Mouse (Mus musculus): Measurements from ENCODE around the gene Armh3. TPM values are rescaled to one million over a fixed set of nuclear protein-coding genes. Genes with fewer than 3 reads are reported as not detected.

Armh3 gene
- total and polyA plus RNA-seq, 3 experiments: 4.1 to 10.8 TPM; not detected in 1

DNA sequence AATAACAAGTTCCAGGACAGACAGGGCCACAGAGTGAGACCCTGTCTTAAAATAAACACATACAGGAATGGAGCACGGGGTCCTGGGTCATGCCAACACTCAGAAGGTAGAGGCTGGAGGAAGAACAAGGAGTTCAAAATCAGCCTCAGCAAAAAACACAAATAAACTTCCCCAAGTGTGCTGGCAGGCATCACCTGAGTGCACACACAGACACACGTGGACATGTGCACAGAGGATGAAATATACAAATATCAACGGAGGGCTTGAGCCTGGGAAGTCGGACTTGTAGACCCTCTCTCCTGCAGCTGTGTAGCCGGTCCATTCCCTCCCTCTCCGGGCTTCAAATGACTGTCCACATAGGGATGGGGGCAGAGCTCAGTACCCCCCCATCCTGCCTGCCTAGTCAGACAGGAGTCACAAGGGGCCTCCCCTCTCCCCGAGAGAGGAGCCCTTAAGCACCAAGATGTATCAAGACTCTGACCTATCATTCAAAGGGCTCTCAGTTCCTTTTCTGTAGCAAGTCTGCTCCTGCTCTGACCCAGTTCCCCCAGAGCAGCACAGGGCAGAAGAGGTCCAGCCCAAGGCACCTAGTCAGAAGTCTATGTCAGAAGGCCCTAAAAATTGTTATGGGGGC lies 43.1 kb upstream of the Armh3 start:
- peaks cover 80% of the 10 kb centered on the region for H3K79me2 ChIP-seq (ENCODE audit: control insufficient read depth, insufficient read depth, low read length, poor library complexity)
- H3K9ac ChIP-seq (ENCODE audit: control insufficient read depth, low read depth, low read length, poor library complexity, severe bottlenecking): peak overlapping the region; percentile 62
- H3K36me3 ChIP-seq (ENCODE audit: control insufficient read depth in 1 of 2, insufficient read depth in 2 of 2, low read length in 2 of 2): peaks cover 0 to 40% of the 10 kb centered on the region in 2 experiments; a peak in 2 of 4 replicates
- H3K27ac ChIP-seq (ENCODE audit: control insufficient read depth, low read depth, low read length): peak overlapping the region; percentile 81
- DNase-seq (ENCODE audit: low read depth, low spot score): peak; percentile 72
- H3K4me3 ChIP-seq (ENCODE audit: control insufficient read depth in 1 of 2, insufficient read depth in 1 of 2, low read depth in 2 of 2, low read length in 2 of 2): peak overlapping the region; percentile 31 to 37
- H3K9me3 ChIP-seq (replicated peaks; ENCODE audit: insufficient read depth, low read length): no peaks in the 10 kb centered on the region
- H3K27me3 ChIP-seq (ENCODE audit: control insufficient read depth in 1 of 2, insufficient read depth in 2 of 2, low read length in 2 of 2): no peaks in the 10 kb centered on the region
- TF ChIP-seq POLR2AphosphoS5 (IDR thresholded peaks at IDR 0.05; ENCODE audit: borderline replicate concordance, low read depth, low read length) (no peak), TBP (IDR thresholded peaks at IDR 0.05; ENCODE audit: low read depth, low read length) (no peak), MAFK (IDR thresholded peaks at IDR 0.05; ENCODE audit: borderline replicate concordance, low read depth, low read length) (no peak), POLR2A (IDR thresholded peaks at IDR 0.05; ENCODE audit: control insufficient read depth in 1 of 2, insufficient read depth in 1 of 2, low read depth in 1 of 2, low read length in 2 of 2, poor library complexity in 1 of 2) (0 out of 4 replicates have a peak, but pooled peaks of 1 of the 2 experiments have one; percentile 19), MAX (IDR thresholded peaks at IDR 0.05; ENCODE audit: low read length) (peak; percentile 40; the same call in 1 of the 2 replicates), MYC (IDR thresholded peaks at IDR 0.05; ENCODE audit: low read depth, low read length) (peak; percentile 46; the same call in 1 of the 2 replicates), RCOR1 (IDR thresholded peaks at IDR 0.05; ENCODE audit: low read depth, low read length) (0 out of 2 replicates have a peak, but pooled peaks have one; percentile 3)
- H3K4me1 ChIP-seq (ENCODE audit: control insufficient read depth in 1 of 2, insufficient read depth in 2 of 2, low read length in 2 of 2): peaks cover 25 to 48% of the 10 kb centered on the region in 2 experiments

DNA sequence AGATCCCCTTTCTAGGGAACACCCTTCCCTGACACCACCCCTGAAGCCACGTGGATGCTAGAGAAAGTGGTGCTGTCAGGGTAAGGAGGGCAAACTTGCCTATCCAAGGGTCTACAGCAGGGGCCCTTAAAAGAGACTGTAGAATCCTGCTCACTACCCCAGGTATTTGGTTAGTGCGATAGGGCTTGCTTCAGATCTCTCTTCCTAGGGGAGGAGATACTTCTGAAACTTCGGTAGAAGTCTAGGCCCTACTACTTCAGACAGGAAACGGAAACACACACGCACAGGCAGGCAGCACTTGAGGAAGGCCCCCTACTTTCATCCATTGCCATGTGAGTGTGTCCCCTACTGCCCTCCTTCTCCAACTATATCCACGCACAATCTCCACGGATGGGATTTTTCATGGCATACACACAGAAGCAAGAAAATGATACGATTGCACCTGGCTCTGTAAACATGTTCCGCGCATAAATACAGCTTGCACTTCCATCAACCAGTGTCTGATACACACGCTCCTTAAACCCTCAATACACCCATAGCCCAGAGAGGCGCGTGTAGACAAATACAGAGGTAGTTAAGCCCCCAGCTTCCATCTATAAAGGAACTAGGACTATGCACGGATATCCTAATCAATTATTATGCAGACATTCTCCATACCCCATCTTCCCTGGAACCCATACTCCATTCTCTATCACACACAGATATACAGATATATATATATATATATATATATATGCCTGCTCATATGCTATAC lies 42.0 kb upstream of the Armh3 start:
- peaks cover 23 to 52% of the 10 kb centered on the region in 2 experiments for H3K4me1 ChIP-seq (ENCODE audit: control insufficient read depth in 1 of 2, insufficient read depth in 2 of 2, low read length in 2 of 2)
- no peaks in the 10 kb centered on the region for H3K27me3 ChIP-seq (ENCODE audit: control insufficient read depth in 1 of 2, insufficient read depth in 2 of 2, low read length in 2 of 2)
- peak overlapping the region; percentile 76 to 85 for H3K4me3 ChIP-seq (ENCODE audit: control insufficient read depth in 1 of 2, insufficient read depth in 1 of 2, low read depth in 2 of 2, low read length in 2 of 2)
- peak; percentile 91 for DNase-seq (ENCODE audit: low read depth, low spot score)
- H3K79me2 ChIP-seq (ENCODE audit: control insufficient read depth, insufficient read depth, low read length, poor library complexity): peaks cover 91% of the 10 kb centered on the region
- H3K27ac ChIP-seq (ENCODE audit: control insufficient read depth, low read depth, low read length): peak overlapping the region; percentile 90
- H3K36me3 ChIP-seq (ENCODE audit: control insufficient read depth in 1 of 2, insufficient read depth in 2 of 2, low read length in 2 of 2): peaks cover 8 to 44% of the 10 kb centered on the region in 2 experiments
- H3K9ac ChIP-seq (ENCODE audit: control insufficient read depth, low read depth, low read length, poor library complexity, severe bottlenecking): peak overlapping the region; percentile 86
- H3K9me3 ChIP-seq (replicated peaks; ENCODE audit: insufficient read depth, low read length): no peaks in the 10 kb centered on the region
- TF ChIP-seq TCF12 (IDR thresholded peaks at IDR 0.05; ENCODE audit: low read depth, low read length) (no peak), UBTF (IDR thresholded peaks at IDR 0.05; ENCODE audit: borderline replicate concordance, insufficient read depth, low read depth, low read length) (no peak), USF2 (IDR thresholded peaks at IDR 0.05; ENCODE audit: borderline replicate concordance in 1 of 2, insufficient read depth in 1 of 2, low read depth in 1 of 2, low read length in 2 of 2) (no peak), ZNF384 (IDR thresholded peaks at IDR 0.05; ENCODE audit: low read depth, low read length) (no peak), BHLHE40 (IDR thresholded peaks at IDR 0.05; ENCODE audit: borderline replicate concordance, low read depth, low read length) (no peak), MEF2A (IDR thresholded peaks at IDR 0.05; ENCODE audit: extremely low read depth, insufficient replicate concordance, low read depth, low read length, poor library complexity, severe bottlenecking) (no peak), TAL1 (IDR thresholded peaks at IDR 0.05; ENCODE audit: low read length) (no peak), TBP (IDR thresholded peaks at IDR 0.05; ENCODE audit: low read depth, low read length) (peak; percentile 84), SIN3A (IDR thresholded peaks at IDR 0.05; ENCODE audit: low read length) (0 out of 2 replicates have a peak, but pooled peaks have one; percentile 68), MXI1 (IDR thresholded peaks at IDR 0.05; ENCODE audit: low read depth, low read length) (peak; percentile 95), GABPA (IDR thresholded peaks at IDR 0.05; ENCODE audit: low read depth, low read length) (no peak), KAT2A (conservative IDR thresholded peaks at IDR 0.05; ENCODE audit: low read depth, low read length) (no peak), ETS1 (IDR thresholded peaks at IDR 0.05; ENCODE audit: low read depth, low read length) (peak; percentile 35; the same call in 1 of the 2 replicates), POLR2AphosphoS2 (IDR thresholded peaks at IDR 0.05; ENCODE audit: low read length) (no peak), POLR2A (IDR thresholded peaks at IDR 0.05; ENCODE audit: control insufficient read depth in 1 of 2, insufficient read depth in 1 of 2, low read depth in 1 of 2, low read length in 2 of 2, poor library complexity in 1 of 2) (peak; percentile 8 to 74; a peak in 2 of 4 replicates), POLR2AphosphoS5 (IDR thresholded peaks at IDR 0.05; ENCODE audit: borderline replicate concordance, low read depth, low read length) (no peak), MAFK (IDR thresholded peaks at IDR 0.05; ENCODE audit: borderline replicate concordance, low read depth, low read length) (no peak), MYC (IDR thresholded peaks at IDR 0.05; ENCODE audit: low read depth, low read length) (peak; percentile 97), JUND (IDR thresholded peaks at IDR 0.05; ENCODE audit: low read depth, low read length) (peak; percentile 34), NRF1 (IDR thresholded peaks at IDR 0.05; ENCODE audit: insufficient read depth, low read depth, low read length, poor library complexity, severe bottlenecking) (no peak), ELF1 (IDR thresholded peaks at IDR 0.05; ENCODE audit: low read depth, low read length) (peak; percentile 61; the same call in 1 of the 2 replicates), NELFE (IDR thresholded peaks at IDR 0.05; ENCODE audit: low read depth, low read length) (peak; percentile 60), RCOR1 (IDR thresholded peaks at IDR 0.05; ENCODE audit: low read depth, low read length) (no peak), SMC3 (IDR thresholded peaks at IDR 0.05; ENCODE audit: low read depth, low read length) (no peak)

All from MEL (cell line).